26 mouse cellular contexts compared by ENCODE assay signal in the genomic region with DNA sequence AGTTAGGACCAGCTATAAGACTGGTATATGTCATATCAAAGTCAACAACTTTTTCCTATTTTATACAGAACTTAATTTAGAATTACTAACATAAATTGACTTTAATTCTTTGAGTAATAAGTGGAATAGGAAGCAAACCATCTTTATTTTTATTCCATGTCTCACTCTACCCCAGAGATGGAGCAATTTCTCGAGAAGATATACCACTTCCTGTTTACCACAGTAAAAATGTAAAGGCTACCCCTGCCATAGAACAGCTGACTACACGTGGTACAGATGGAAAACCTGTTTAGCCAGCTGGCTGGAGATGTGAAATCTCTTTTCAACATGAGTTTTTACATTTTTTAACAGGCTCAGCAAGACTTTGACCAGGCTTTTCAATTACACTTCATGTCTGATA.
DNase-seq lines count a peak whose midpoint lies in the region; ATAC-seq and TF ChIP-seq lines count a peak whose summit lies in the region.
"Had no signal": no experiment of that assay in that cellular context is flagged by ENCODE, and none has a peak within 500 bp of the region (broad histone marks: within the 10 kb centered on the region; RNA-seq: fewer than 3 reads in every experiment).

No protein-coding gene starts in this region.

- DNase-seq in thymus, postnatal 14 days, result peak; percentile 10
- no peak for DNase-seq in thymus, adult 18-20 months
- no peak for DNase-seq in MN1 (ENCODE audit: low spot score)
- no peak for DNase-seq in layer of hippocampus, adult 2 months (ENCODE audit: low spot score in 2 of 2)
- DNase-seq in kidney, adult 9 months, result no peak
- DNase-seq: adrenal gland, adult 8-10 months; adrenal gland, postnatal 14 days; adrenal gland, postnatal 36 days; cerebellum, adult 11-12 months; cerebellum, adult 2 months; cerebellum, adult 9-10 months; cerebellum, postnatal 10 days; cerebellum, postnatal 25 days; embryo, embryonic 11 days had no signal

- ATAC-seq in CD4-positive, CD25-positive, alpha-beta regulatory T cell, adult 4 months, result peak; percentile 57
- ATAC-seq in granulocyte monocyte progenitor cell, adult 5-6 weeks (replicated peaks; ENCODE audit: poor library complexity, severe bottlenecking), result peak; percentile 75
- peak; percentile 57; the same call in 1 of the 2 replicates for ATAC-seq in megakaryocyte progenitor cell, adult 5-6 weeks (replicated peaks; ENCODE audit: poor library complexity)
- ATAC-seq: activated CD4-positive, CD25-positive, alpha-beta regulatory T cell, adult 4 months; forebrain, embryonic 14.5 days; forebrain, embryonic 16.5 days; Patski had no signal

- H3K4me3 ChIP-seq in layer of hippocampus, adult 2 months, result no peak overlapping the region
- H3K4me3 ChIP-seq: embryonic facial prominence, embryonic 13.5 days; embryonic facial prominence, embryonic 15.5 days; erythroblast, embryonic 14.5 days; forebrain, embryonic 10.5 days; forebrain, embryonic 12.5 days had no signal

- no peak overlapping the region for H3K27ac ChIP-seq in layer of hippocampus, adult 2 months
- H3K27ac ChIP-seq: embryonic facial prominence, embryonic 13.5 days; embryonic facial prominence, embryonic 15.5 days; forebrain, embryonic 10.5 days; forebrain, embryonic 12.5 days had no signal

- TF ChIP-seq CTCF in layer of hippocampus, adult 2 months (conservative IDR thresholded peaks at IDR 0.05), result no peak
